Mouse (Mus musculus) liver, adult 2 months (tissue): ENCODE data around the gene Kiss1r. TPM values are rescaled to one million over a fixed set of nuclear protein-coding genes. Genes with fewer than 3 reads are reported as not detected.

Experiments
- DNase-seq: peaks from one replicate; pipeline ENCODE4 v3.0.0-alpha.2; 2011; ENCODE audit warnings: low read depth, low spot score; ENCODE audit errors: extremely low read depth
- H3K27ac ChIP-seq: fragments of 200-500 bp; replicated peaks from 2 replicates; pipeline ENCODE4 v1.5.1; 2012; ENCODE audit warnings: low read depth, mild to moderate bottlenecking, control low read depth, inconsistent platforms, low read length; ENCODE audit not compliant: insufficient read depth
- H3K27me3 ChIP-seq: fragments of 200-500 bp; 2 replicates; pipeline ENCODE4 v1.6.1; 2012; ENCODE audit warnings: mild to moderate bottlenecking, moderate library complexity, low read length, inconsistent platforms; ENCODE audit not compliant: control insufficient read depth, insufficient read depth
- H3K36me3 ChIP-seq: fragments of 200-500 bp; 2 replicates; pipeline ENCODE4 v1.6.1; 2012; ENCODE audit warnings: low read length, inconsistent platforms; ENCODE audit not compliant: control insufficient read depth, insufficient read depth
- H3K4me1 ChIP-seq: fragments of 200-500 bp; 2 replicates; pipeline ENCODE4 v1.6.1; 2011; ENCODE audit warnings: low read length; ENCODE audit not compliant: control insufficient read depth, insufficient read depth
- H3K4me3 ChIP-seq: fragments of 200-500 bp; 2 replicates; pipeline ENCODE4 v1.5.1; 2011; ENCODE audit warnings: low read depth, mild to moderate bottlenecking, control low read depth, low read length, moderate library complexity; ENCODE audit not compliant: insufficient read depth
- H3K79me2 ChIP-seq: fragments of 200-500 bp; 2 replicates; pipeline ENCODE4 v1.6.1; 2012; ENCODE audit warnings: inconsistent platforms, mild to moderate bottlenecking, low read length, moderate library complexity; ENCODE audit not compliant: control insufficient read depth, insufficient read depth
- H3K9ac ChIP-seq: fragments of 200-500 bp; 2 replicates; pipeline ENCODE4 v1.6.1; 2012; ENCODE audit warnings: low read depth, mild to moderate bottlenecking, control low read depth, inconsistent platforms, low read length
- CTCF ChIP-seq: fragments of 200-500 bp; IDR thresholded peaks from 2 replicates; pipeline ENCODE4 v1.5.1; 2011; ENCODE audit warnings: low read depth, low read length, control low read depth
- POLR2A ChIP-seq: fragments of 200-500 bp; IDR thresholded peaks from 2 replicates; pipeline ENCODE4 v1.6.1; 2011; ENCODE audit warnings: low read length, control low read depth; ENCODE audit not compliant: insufficient read depth; ENCODE audit errors: extremely low read depth
- WGBS: fragments of 180-500 bp; shearing (Covaris S2); methylation state at CpG from one replicate; pipeline ENCODE4 v1.1.7; 2018; 5-methylcytosine and 5-hydroxymethylcytosine counted together
- polyA plus RNA-seq: library from polyadenylated mRNA; depleted of rRNA; stranded (reverse); fragments of >200 nt; gene quantifications from 2 replicates; pipeline ENCODE4 v1.2.3, GENCODE M21; 2012
- total RNA-seq: library from RNA; depleted of rRNA; stranded (reverse); fragments of >200 nt; gene quantifications from 2 replicates; pipeline ENCODE4 v1.2.3, GENCODE M21; 2014

The Kiss1r gene
- total and polyA plus RNA-seq, 2 experiments, result 0.18 to 1.5 TPM

- Histone ChIP-seq H3K9ac (no peak overlapping the region), H3K27ac (no peak overlapping the region), H3K4me1 (peaks cover 4% of the 10 kb centered on the region), H3K79me2 (peaks cover 7% of the 10 kb centered on the region; the same call in 1 of the 2 replicates), H3K27me3 (no peaks in the 10 kb centered on the region), H3K36me3 (no peaks in the 10 kb centered on the region), H3K4me3 (no peak overlapping the region)
- TF ChIP-seq POLR2A (no peak), CTCF (no peak)
- 85% methylated on average over 20 of the region's 20 CpGs for WGBS
- no peak for DNase-seq
These were observed 4.4 kb upstream of the Kiss1r start for GRCm38 (mm10) chr10:79912412-79912811.

GRCm38 (mm10) chr10:79914131-79914947 lies 2.4 kb upstream of the Kiss1r start:
- no peaks in the 10 kb centered on the region for H3K27me3 ChIP-seq
- no peak for DNase-seq
- no peaks in the 10 kb centered on the region for H3K36me3 ChIP-seq
- H3K27ac ChIP-seq, result no peak overlapping the region
- TF ChIP-seq CTCF, result no peak
- no peak for TF ChIP-seq POLR2A
- H3K4me1 ChIP-seq, result peaks cover 4% of the 10 kb centered on the region
- 82% methylated on average over 11 of the region's 11 CpGs for WGBS
- H3K9ac ChIP-seq, result no peak overlapping the region
- no peak overlapping the region for H3K4me3 ChIP-seq
- peaks cover 7% of the 10 kb centered on the region; the same call in 1 of the 2 replicates for H3K79me2 ChIP-seq

DNA sequence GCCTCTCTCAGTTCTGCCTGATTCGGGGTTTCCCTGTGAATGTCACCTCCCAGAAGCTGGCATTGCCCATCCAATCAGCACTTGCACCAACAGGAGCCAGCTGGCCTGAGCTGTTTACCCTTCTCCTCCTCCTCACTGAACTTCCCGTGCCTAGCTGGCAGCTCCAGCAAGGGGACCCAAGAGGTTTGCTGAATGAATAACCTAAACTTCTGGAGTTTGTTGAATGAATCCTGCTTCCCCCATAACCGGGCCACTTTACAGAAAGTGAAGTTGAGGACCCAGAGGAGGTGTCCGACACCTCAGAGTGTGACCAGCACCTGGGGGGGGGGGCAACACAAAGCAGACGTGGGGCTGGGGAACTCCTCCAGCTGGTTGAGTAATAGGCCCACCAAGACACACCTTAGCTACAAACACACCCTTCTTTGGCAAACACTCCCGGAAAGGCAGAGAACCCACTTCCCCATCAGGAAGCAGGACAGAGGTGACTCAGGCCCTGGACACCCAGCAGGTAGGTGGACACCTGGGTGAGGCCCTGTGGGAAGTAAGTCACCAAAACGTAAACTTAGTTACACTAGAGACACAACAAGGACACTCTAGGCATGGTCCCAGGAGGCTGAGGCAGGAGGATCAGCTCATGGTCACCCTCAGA lies 1.7 kb upstream of the Kiss1r start:
- TF ChIP-seq CTCF (no peak), POLR2A (no peak)
- Histone ChIP-seq H3K36me3 (no peaks in the 10 kb centered on the region), H3K27me3 (peaks cover under 1% of the 10 kb centered on the region; the same call in 1 of the 2 replicates), H3K9ac (no peak overlapping the region), H3K27ac (no peak overlapping the region), H3K4me3 (no peak overlapping the region), H3K79me2 (peaks cover 7% of the 10 kb centered on the region; the same call in 1 of the 2 replicates), H3K4me1 (peaks cover 4% of the 10 kb centered on the region)
- WGBS, result 53% methylated on average over 7 of the region's 7 CpGs
- DNase-seq, result peak; percentile 40

DNA sequence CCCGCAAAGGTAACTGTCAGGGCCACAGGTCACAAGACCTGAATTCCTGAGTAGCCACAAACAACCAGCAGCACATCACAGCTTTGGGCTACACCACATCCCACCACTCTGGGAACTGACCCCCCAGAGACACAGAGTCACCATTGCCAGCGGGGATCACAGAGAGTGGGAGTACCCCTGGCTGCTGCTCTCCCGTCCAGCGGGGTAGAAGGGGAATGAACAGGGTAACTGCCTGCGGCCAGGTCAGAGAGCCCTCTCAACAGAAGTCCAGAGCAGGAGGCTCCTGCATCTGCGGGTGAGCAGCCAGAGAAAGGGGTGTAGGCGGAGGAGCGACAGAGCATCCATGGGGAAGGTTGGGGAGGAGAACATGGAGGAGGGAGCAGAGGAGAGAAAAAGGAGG lies 690 bp upstream of the Kiss1r start:
- TF ChIP-seq POLR2A (no peak), CTCF (no peak)
- peaks cover 4% of the 10 kb centered on the region for H3K4me1 ChIP-seq
- no peaks in the 10 kb centered on the region for H3K36me3 ChIP-seq
- no peak for DNase-seq
- peak overlapping the region; percentile 73 for H3K4me3 ChIP-seq
- peaks cover 10% of the 10 kb centered on the region for H3K27me3 ChIP-seq
- peaks cover 7% of the 10 kb centered on the region; the same call in 1 of the 2 replicates for H3K79me2 ChIP-seq
- H3K9ac ChIP-seq, result peak overlapping the region; percentile 87
- no peak overlapping the region for H3K27ac ChIP-seq
- WGBS, result 12% methylated on average over 8 of the region's 8 CpGs

DNA sequence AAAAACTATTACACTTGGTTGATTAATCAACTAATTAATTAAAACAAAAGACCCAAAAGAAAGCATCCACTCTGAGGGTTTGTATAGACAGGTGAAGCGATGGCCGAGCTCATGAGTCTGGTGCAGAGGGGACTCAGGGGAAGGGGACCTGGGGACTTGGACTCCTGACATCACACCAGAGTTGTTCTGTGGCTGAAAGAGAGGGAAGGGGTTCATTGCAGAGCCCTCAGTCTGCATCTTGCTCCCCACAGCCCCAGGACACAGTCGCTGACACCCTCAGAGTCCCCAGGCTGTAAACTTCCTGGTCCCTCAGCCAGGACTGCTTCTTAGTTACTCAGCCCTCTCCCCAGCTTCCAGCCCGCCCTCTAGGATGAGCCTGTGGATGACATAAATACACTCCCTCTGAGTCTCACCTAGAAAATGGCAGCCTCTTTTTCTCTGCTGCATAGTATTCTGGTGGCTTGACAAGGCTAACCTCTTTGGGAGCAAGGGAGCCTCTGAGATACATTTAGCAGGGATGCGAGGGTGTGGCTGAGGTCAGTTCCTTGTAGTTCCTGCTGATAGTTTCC lies 845 bp downstream of the Kiss1r start:
- TF ChIP-seq POLR2A (no peak), CTCF (no peak)
- Histone ChIP-seq H3K27me3 (peaks cover 12% of the 10 kb centered on the region), H3K9ac (no peak overlapping the region), H3K79me2 (peaks cover 7% of the 10 kb centered on the region; the same call in 1 of the 2 replicates), H3K4me3 (no peak overlapping the region), H3K36me3 (no peaks in the 10 kb centered on the region), H3K27ac (no peak overlapping the region), H3K4me1 (peaks cover 4% of the 10 kb centered on the region)
- no peak for DNase-seq
- 83% methylated on average over 5 of the region's 5 CpGs for WGBS
